Mouse (Mus musculus) G1E (cell line): Measurements from ENCODE around the gene Tbxas1.

ENCODE experiments used
- CTCF ChIP-seq: IDR thresholded peaks from 2 replicates; pipeline ENCODE4 v1.5.1; 2012; ENCODE audit warnings: low read depth, low read length, inconsistent platforms, mixed read lengths
- GATA1 ChIP-seq: IDR thresholded peaks from 2 replicates; pipeline ENCODE4 v1.6.1; 2012; ENCODE audit warnings: borderline replicate concordance, low read length, inconsistent platforms, mixed read lengths
- POLR2AphosphoS5 ChIP-seq: IDR thresholded peaks from 2 replicates; pipeline ENCODE4 v1.6.1; 2012; ENCODE audit warnings: low read depth, low read length, inconsistent platforms; ENCODE audit not compliant: insufficient replicate concordance
- TAL1 ChIP-seq: conservative IDR thresholded peaks from 2 replicates; pipeline ENCODE4 v1.6.1; 2012; ENCODE audit warnings: low read depth, low read length, inconsistent platforms, mixed read lengths

- TF ChIP-seq CTCF (no peak), TAL1 (no peak), GATA1 (no peak), POLR2AphosphoS5 (no peak)
Observed at GRCm38 (mm10) chr6:38912121-38912660, 37.0 kb downstream of the Tbxas1 start.
